Mouse (Mus musculus) frontal cortex, adult 2 months (tissue): ENCODE measurements at regions not wholly inside any gene's neighbourhood (a gene's known extent, or its start where the extent isn't known, plus 50 kb on each side); places are given as distances from the start of the nearest gene placed in this dataset.

Experiments used
- DNase-seq, 2 experiments: peaks; one replicate each; pipeline ENCODE4 v3.0.0; 2022; ENCODE audit warnings: low spot score in 1 of 2; ENCODE audit errors: extremely low spot score in 1 of 2

- no peak for DNase-seq
Observed at GRCm38 (mm10) chr2:72541246-72541645, 65.3 kb downstream of the Cdca7 start.

DNA sequence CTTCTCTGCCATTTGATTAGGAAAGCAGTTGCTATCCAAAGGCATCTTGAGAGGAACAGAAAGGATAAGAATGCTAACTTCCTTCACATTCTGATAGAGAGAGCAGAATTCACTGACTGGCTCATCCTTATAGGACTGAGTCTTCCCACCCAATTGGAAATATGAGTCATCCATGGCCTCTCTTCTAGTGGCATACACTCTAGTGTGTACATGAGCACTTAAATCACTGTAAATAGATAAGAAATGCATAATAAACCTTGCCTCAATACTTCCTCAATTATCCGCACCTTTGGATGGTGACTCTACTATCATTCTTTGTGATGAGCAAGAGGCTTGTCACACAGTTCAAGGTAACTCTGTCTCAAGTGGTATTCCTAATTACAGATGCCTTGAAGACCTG, 69.5 kb downstream of the Cdca7 start:
- DNase-seq = no peak

- DNase-seq = no peak
Observed at GRCm38 (mm10) chr2:72546476-72546875, 70.5 kb downstream of the Cdca7 start.

- no peak for DNase-seq
Observed at GRCm38 (mm10) chr2:72546963-72547362, 71.0 kb downstream of the Cdca7 start.

GRCm38 (mm10) chr2:72551268-72551667, 75.3 kb downstream of the Cdca7 start:
- DNase-seq = no peak

GRCm38 (mm10) chr2:72554603-72555002, 78.6 kb downstream of the Cdca7 start:
- DNase-seq = no peak

GRCm38 (mm10) chr2:72555116-72555515, 79.2 kb downstream of the Cdca7 start:
- DNase-seq = no peak

DNA sequence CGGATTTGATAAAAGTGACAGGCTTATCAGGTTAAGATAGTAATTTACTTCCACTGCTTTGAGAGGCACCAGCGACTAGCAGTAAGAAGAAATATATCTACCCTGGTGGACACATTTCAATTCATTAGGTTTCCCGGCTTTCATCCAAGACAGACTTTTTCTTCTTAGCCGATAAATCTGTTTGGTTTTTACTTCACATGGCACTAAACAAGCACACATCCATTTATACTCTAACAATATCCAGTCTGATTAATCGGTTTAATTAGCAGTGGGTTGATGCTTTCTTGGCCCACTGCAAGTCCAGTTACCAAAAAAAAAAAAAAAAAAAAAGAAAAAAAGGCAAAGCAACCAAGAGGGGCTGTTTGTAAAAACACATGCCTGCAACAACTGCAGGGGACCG, 79.6 kb downstream of the Cdca7 start:
- no peak for DNase-seq

GRCm38 (mm10) chr2:72556064-72556821, 80.3 kb downstream of the Cdca7 start:
- no peak for DNase-seq

DNA sequence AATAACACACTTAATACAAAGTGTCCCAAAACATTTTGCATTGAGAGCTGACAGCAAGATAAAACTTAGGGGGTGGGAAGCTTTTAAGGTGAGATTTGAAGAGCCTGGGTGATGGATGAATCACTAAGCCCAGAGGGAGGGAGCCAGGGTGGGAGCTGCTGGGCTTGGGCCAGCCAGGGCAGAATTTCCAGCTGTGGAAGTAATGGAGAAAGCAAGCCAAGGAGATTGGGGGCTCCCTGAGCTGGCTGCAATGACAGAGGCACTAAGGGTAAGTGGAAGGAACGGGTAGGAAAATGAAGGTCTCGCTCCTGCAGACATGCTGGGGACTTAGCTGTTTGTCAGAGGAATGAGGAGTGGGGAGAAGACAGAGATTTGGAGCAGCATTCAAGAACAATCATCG, 81.2 kb downstream of the Cdca7 start:
- DNase-seq = no peak

DNA sequence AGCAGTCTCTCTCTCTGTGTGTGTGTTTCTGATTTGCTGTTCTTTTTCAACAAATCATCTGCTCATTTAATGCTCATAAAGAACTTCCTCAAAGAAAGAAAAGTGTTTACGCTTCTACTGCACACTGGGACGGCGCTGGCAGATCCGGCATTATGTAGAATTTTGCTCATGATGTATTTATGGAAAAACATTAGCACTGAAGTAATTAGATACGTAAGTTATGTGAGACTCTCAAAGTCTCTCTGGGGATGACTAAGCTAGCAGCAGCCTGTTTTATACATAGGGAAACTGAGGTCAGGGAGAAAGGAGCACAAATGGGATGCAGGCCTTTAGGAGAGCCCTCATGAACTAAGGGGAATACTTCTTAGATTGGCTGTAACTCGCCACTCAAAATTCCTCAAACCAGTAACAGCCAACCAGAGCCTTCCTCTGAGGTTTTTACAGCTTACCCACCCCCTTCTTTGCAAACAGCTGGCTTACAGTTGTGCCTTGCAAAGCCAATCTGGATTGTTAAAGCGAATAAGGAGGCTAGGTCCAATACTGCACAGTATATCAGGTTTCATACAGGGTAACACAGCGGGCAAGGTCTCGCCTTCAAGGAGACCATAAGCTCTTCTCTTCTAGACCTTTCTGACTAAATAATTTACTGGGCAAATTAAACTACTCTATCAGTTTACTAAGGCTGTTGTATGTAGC, 81.8 kb downstream of the Cdca7 start:
- DNase-seq = no peak

- DNase-seq = no peak
Observed at GRCm38 (mm10) chr2:72561383-72561782, 85.4 kb downstream of the Cdca7 start.

GRCm38 (mm10) chr2:72578322-72578721, 102.4 kb downstream of the Cdca7 start:
- DNase-seq = no peak

GRCm38 (mm10) chr2:72581136-72581535, 105.2 kb downstream of the Cdca7 start:
- DNase-seq = no peak

- DNase-seq = peak; percentile 53 to 77
Observed at GRCm38 (mm10) chr2:72588814-72589213, 112.9 kb downstream of the Cdca7 start.

- DNase-seq = no peak
Observed at GRCm38 (mm10) chr2:72592011-72592410, 116.1 kb downstream of the Cdca7 start.

GRCm38 (mm10) chr2:72596994-72597925, 121.3 kb downstream of the Cdca7 start:
- DNase-seq = no peak

DNA sequence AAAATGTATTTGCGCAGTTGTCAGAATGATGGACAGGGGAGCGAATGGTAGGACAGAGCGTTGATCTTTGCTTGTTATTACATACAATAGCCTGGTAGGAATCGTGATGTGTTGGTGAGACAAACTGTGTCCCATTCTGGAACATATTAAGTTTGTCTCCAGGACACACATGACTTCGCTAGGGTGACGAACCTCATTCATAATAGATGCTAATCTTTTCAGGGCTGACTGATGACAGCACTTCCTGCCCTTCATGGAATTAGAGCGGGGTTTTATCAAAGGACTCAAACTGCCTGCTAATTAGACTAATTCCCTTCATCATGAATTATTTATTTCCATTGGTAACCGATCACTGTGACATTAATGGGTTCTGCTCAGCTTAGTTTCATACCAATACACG, 122.0 kb downstream of the Cdca7 start:
- no peak for DNase-seq

GRCm38 (mm10) chr2:72600723-72601122, 124.8 kb downstream of the Cdca7 start:
- DNase-seq = no peak

- DNase-seq = peak; percentile 30 to 73
Observed at GRCm38 (mm10) chr2:72602152-72602551, 126.2 kb downstream of the Cdca7 start.

DNA sequence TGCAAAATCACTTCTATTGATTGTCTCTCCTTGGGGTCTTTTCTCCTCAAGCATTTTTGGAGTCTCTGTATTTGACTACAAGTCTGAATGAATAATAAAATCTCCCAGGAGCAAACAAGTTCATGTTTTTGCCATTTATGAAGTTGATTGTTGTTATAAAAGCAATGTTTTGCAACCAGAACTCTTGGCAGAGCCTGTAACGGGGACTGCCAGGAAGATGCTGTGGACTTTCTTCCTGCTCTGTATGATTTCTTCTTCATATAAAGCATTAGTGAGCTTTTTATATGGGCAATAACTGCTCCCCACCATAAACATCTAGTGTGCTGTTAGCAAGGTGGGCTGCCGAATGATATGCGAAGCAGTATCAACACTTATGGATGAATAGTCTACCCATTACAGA, 136.3 kb downstream of the Cdca7 start:
- DNase-seq = no peak
